Mouse (Mus musculus) ES-Bruce4 (cell line): ENCODE results near the gene Nbea. TPM values are rescaled to one million over a fixed set of nuclear protein-coding genes. Genes with fewer than 3 reads are reported as not detected.

Experiments
- H3K27ac ChIP-seq: 2 replicates; pipeline ENCODE4 v1.5.1; 2012; ENCODE audit warnings: low read length, inconsistent platforms; ENCODE audit not compliant: insufficient read depth
- H3K27me3 ChIP-seq: 2 replicates; pipeline ENCODE4 v1.6.1; 2012; ENCODE audit warnings: mild to moderate bottlenecking, low read length, inconsistent platforms; ENCODE audit not compliant: control insufficient read depth, poor library complexity, insufficient read depth, severe bottlenecking
- H3K36me3 ChIP-seq: 2 replicates; pipeline ENCODE4 v1.6.1; 2012; ENCODE audit warnings: inconsistent platforms, mild to moderate bottlenecking, low read length, moderate library complexity; ENCODE audit not compliant: control insufficient read depth, poor library complexity, insufficient read depth, severe bottlenecking
- H3K4me1 ChIP-seq: one replicate; pipeline ENCODE4 v1.8.1; 2011; ENCODE audit warnings: low read length; ENCODE audit not compliant: control insufficient read depth, insufficient read depth
- H3K4me3 ChIP-seq: 2 replicates; pipeline ENCODE4 v1.5.1; 2011; ENCODE audit warnings: low read depth, mild to moderate bottlenecking, low read length
- H3K9ac ChIP-seq: 2 replicates; pipeline ENCODE4 v1.6.1; 2012; ENCODE audit warnings: low read depth, mild to moderate bottlenecking, inconsistent platforms; ENCODE audit not compliant: poor library complexity, severe bottlenecking
- H3K9me3 ChIP-seq: replicated peaks from 2 replicates; pipeline ENCODE4 v1.6.1; 2012; ENCODE audit warnings: mild to moderate bottlenecking, low read length, inconsistent platforms; ENCODE audit not compliant: control insufficient read depth, poor library complexity, insufficient read depth, severe bottlenecking
- CTCF ChIP-seq: IDR thresholded peaks from one replicate; pipeline ENCODE4 v1.8.1; 2011; ENCODE audit warnings: low read depth, low read length
- EP300 ChIP-seq: IDR thresholded peaks from 2 replicates; pipeline ENCODE4 v1.6.1; 2011; ENCODE audit warnings: low read depth, low read length; ENCODE audit not compliant: insufficient read depth
- POLR2A ChIP-seq: IDR thresholded peaks from one replicate; pipeline ENCODE4 v1.8.1; 2011; ENCODE audit warnings: low read length; ENCODE audit not compliant: insufficient read depth
- polyA plus RNA-seq: library from polyadenylated mRNA; stranded (reverse); fragments of >200 nt; gene quantifications from 2 replicates; pipeline ENCODE4 v1.2.4, GENCODE M21; 2011; ENCODE audit warnings: low read depth; ENCODE audit not compliant: missing spikeins, insufficient read depth, insufficient read length

Gene Nbea
- polyA plus RNA-seq, 1 experiment = 6.1 TPM

DNA sequence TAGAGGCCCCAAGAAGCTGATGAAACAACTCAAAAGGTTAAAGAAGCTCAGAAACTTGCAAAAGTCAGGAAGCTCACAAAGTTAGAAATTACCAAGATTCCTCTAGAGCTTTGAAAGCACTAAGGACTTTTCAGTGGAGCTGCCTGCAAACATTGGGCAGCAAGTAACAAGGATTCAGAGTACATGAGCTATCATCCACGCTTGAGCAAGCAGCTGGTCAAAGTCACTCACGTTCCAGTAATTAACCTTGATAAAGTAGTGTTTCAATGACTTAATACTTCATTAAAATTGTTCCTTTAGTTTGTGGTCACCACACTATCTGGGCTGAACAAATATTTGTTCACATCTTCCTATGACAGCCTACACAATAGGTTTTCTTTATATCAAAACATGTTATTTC, 75.4 kb downstream of the Nbea start:
- no peak overlapping the region for H3K27ac ChIP-seq
- H3K4me3 ChIP-seq = no peak overlapping the region
- no peaks in the 10 kb centered on the region for H3K9me3 ChIP-seq
- TF ChIP-seq CTCF = no peak
- no peak for TF ChIP-seq EP300
- no peak for TF ChIP-seq POLR2A
- H3K36me3 ChIP-seq = no peaks in the 10 kb centered on the region
- H3K4me1 ChIP-seq = no peaks in the 10 kb centered on the region
- H3K9ac ChIP-seq = no peak overlapping the region
- H3K27me3 ChIP-seq = no peaks in the 10 kb centered on the region

DNA sequence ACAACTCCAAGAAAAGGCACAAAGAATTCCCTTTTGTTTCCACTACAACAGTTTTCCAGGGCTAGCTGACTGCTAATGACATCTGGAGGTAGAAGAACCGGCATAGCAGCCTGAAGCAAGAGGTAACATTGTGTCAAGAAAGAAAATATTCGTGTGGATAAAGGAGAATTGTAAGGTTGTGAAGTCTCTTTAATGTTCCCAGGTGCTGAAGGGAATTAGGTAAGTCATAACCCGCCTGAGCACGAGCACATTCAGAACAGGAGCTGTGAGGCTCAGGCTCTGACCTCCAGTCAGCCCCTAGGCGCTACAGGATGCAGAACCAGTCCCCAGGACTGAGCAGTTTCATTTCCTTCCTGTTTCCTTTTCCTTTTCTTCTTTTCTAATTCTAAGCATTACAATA, 86.4 kb downstream of the Nbea start:
- no peaks in the 10 kb centered on the region for H3K36me3 ChIP-seq
- no peaks in the 10 kb centered on the region for H3K4me1 ChIP-seq
- TF ChIP-seq EP300 = 0 out of 2 replicates have a peak, but pooled peaks have one; percentile 41
- no peak for TF ChIP-seq CTCF
- TF ChIP-seq POLR2A = no peak
- H3K9me3 ChIP-seq = no peaks in the 10 kb centered on the region
- H3K4me3 ChIP-seq = no peak overlapping the region
- H3K9ac ChIP-seq = no peak overlapping the region
- H3K27ac ChIP-seq = no peak overlapping the region
- no peaks in the 10 kb centered on the region for H3K27me3 ChIP-seq

GRCm38 (mm10) chr3:56079015-56079612, 104.4 kb downstream of the Nbea start:
- Histone ChIP-seq H3K9ac (no peak overlapping the region), H3K27me3 (no peaks in the 10 kb centered on the region), H3K4me1 (no peaks in the 10 kb centered on the region), H3K27ac (no peak overlapping the region), H3K36me3 (no peaks in the 10 kb centered on the region), H3K4me3 (no peak overlapping the region), H3K9me3 (no peaks in the 10 kb centered on the region)
- no peak for TF ChIP-seq EP300
- TF ChIP-seq POLR2A = no peak
- TF ChIP-seq CTCF = no peak

- Histone ChIP-seq H3K4me3 (no peak overlapping the region), H3K27me3 (no peaks in the 10 kb centered on the region), H3K9me3 (no peaks in the 10 kb centered on the region), H3K4me1 (no peaks in the 10 kb centered on the region), H3K9ac (no peak overlapping the region), H3K27ac (no peak overlapping the region), H3K36me3 (no peaks in the 10 kb centered on the region)
- TF ChIP-seq POLR2A (no peak), CTCF (no peak), EP300 (no peak)
Measured at GRCm38 (mm10) chr3:56067849-56068248, 115.7 kb downstream of the Nbea start.

- Histone ChIP-seq H3K4me1 (no peaks in the 10 kb centered on the region), H3K27me3 (no peaks in the 10 kb centered on the region), H3K27ac (no peak overlapping the region), H3K9ac (no peak overlapping the region), H3K4me3 (no peak overlapping the region), H3K9me3 (no peaks in the 10 kb centered on the region), H3K36me3 (no peaks in the 10 kb centered on the region)
- no peak for TF ChIP-seq CTCF
- no peak for TF ChIP-seq EP300
- no peak for TF ChIP-seq POLR2A
Measured at GRCm38 (mm10) chr3:56066360-56067040, 117.0 kb downstream of the Nbea start.

GRCm38 (mm10) chr3:56065234-56065633, 118.3 kb downstream of the Nbea start:
- Histone ChIP-seq H3K9me3 (no peaks in the 10 kb centered on the region), H3K36me3 (no peaks in the 10 kb centered on the region), H3K4me1 (no peaks in the 10 kb centered on the region), H3K27ac (no peak overlapping the region), H3K4me3 (no peak overlapping the region), H3K9ac (no peak overlapping the region), H3K27me3 (no peaks in the 10 kb centered on the region)
- TF ChIP-seq POLR2A (no peak), CTCF (no peak), EP300 (no peak)
